Mouse (Mus musculus): ENCODE results near the gene Acnat1. TPM values are rescaled to one million over a fixed set of nuclear protein-coding genes. Genes with fewer than 3 reads are reported as not detected.
"Not testable (repeated sequence)": the region's sequence is repeated elsewhere in the genome, so short reads cannot be mapped to it uniquely, and the experiment has no call there.

Acnat1 gene
- total RNA-seq (2021), result 2.7 and 20.3 TPM in 2 replicates
- long read RNA-seq, experiment 1, partial matches to known transcripts, result 0 of 1 reads
- long read RNA-seq, experiment 1, other reads (novel, unspliced or antisense), result 1 of 1 reads
- long read RNA-seq, experiment 2, partial matches to known transcripts, result 0 of 1 reads
- long read RNA-seq, experiment 2, other reads (novel, unspliced or antisense), result 1 of 1 reads

GRCm38 (mm10) chr4:49473435-49474100 is at the start of gene Acnat1:
Gene Acnat1 (minus strand): TSS chr4:49473912.
- no peak for DNase-seq

GRCm38 (mm10) chr4:49522576-49522975 is 48.9 kb upstream of the Acnat1 start:
- DNase-seq, result no peak

GRCm38 (mm10) chr4:49521346-49521745 is 47.6 kb upstream of the Acnat1 start:
- DNase-seq, result no peak

GRCm38 (mm10) chr4:49520572-49521340 is 47.0 kb upstream of the Acnat1 start, which contains the start of the genes Mrpl50 and Zfp189:
Gene Mrpl50 (minus strand): TSS chr4:49521093.
Gene Zfp189 (plus strand): TSS chr4:49521176.
- peak; percentile 95 for DNase-seq

- no peak for DNase-seq
These were observed 45.8 kb upstream of the Acnat1 start for GRCm38 (mm10) chr4:49519476-49519875.

- DNase-seq, result no peak
These were observed 40.7 kb upstream of the Acnat1 start for GRCm38 (mm10) chr4:49514441-49514840.

GRCm38 (mm10) chr4:49512636-49513035 is 38.9 kb upstream of the Acnat1 start:
- no peak for DNase-seq

GRCm38 (mm10) chr4:49510236-49510835 is 36.6 kb upstream of the Acnat1 start:
- not testable (repeated sequence) for DNase-seq

GRCm38 (mm10) chr4:49509183-49509582 is 35.5 kb upstream of the Acnat1 start:
- DNase-seq, result no peak

GRCm38 (mm10) chr4:49506386-49506785 is 32.7 kb upstream of the Acnat1 start, which contains the start of gene Baat:
Gene Baat (minus strand): TSS chr4:49506557.
- no peak for DNase-seq

- no peak for DNase-seq
These were observed 29.9 kb upstream of the Acnat1 start for GRCm38 (mm10) chr4:49503563-49503962.

GRCm38 (mm10) chr4:49485934-49486650 is 12.4 kb upstream of the Acnat1 start:
- not testable (repeated sequence) for DNase-seq

GRCm38 (mm10) chr4:49485442-49485841 is 11.7 kb upstream of the Acnat1 start:
- DNase-seq, result no peak

GRCm38 (mm10) chr4:49480896-49481295 is 7.2 kb upstream of the Acnat1 start:
- no peak for DNase-seq

- no peak for DNase-seq
These were observed 6.5 kb upstream of the Acnat1 start for GRCm38 (mm10) chr4:49480104-49480760.

- DNase-seq, result not testable (repeated sequence)
These were observed 5.3 kb upstream of the Acnat1 start for GRCm38 (mm10) chr4:49479035-49479434.

- DNase-seq, result peak; percentile 24
These were observed 4.6 kb upstream of the Acnat1 start for GRCm38 (mm10) chr4:49478118-49478877.

- no peak for DNase-seq
These were observed 871 bp upstream of the Acnat1 start for GRCm38 (mm10) chr4:49474583-49474982.

- no peak for DNase-seq
These were observed 4.1 kb downstream of the Acnat1 start for GRCm38 (mm10) chr4:49469435-49470151.

- no peak for DNase-seq
These were observed 6.4 kb downstream of the Acnat1 start for GRCm38 (mm10) chr4:49467360-49467759.
